Mouse (Mus musculus): ENCODE measurements at regions not wholly inside any gene's neighbourhood (a gene's known extent, or its start where the extent isn't known, plus 50 kb on each side); places are given as distances from the start of the nearest gene placed in this dataset.
A peak's percentile ranks its signal among the peaks of the same experiment; 100 is the strongest.

DNA sequence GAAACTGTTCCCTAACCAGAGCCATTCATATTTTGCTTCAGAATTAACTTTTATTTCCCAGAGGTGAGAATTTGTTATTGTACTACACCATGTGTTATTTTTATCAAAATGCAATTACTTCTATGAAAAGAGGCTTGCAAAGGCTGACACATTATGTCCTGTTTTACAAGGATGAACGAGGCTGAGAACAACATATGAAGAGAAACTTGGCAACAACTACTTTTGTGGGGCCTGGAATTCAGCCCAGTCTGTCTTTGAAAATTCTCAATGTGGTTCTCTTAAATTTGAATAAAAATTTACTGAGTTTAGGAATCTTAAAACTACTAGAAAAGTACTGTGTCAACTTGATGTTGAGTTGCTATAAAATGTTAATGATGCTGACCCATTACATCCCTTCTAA lies 85.6 kb upstream of the Galntl6 start:
- DNase-seq (ENCODE audit: low spot score in 2 of 2) = peak; percentile 31 to 45
